Mouse (Mus musculus) urinary bladder, postnatal 0 days (tissue): ENCODE results near the gene Zik1. TPM values are rescaled to one million over a fixed set of nuclear protein-coding genes. Genes with fewer than 3 reads are reported as not detected.

ENCODE experiments used
- polyA plus RNA-seq: library from polyadenylated mRNA; unstranded; fragments of >200 nt; fragmentation: Nextera tagmentation; extraction: Ambion mirVana; gene quantifications from 2 replicates; pipeline ENCODE4 v1.2.1, GENCODE M21; 2015

Zik1 gene
- polyA plus RNA-seq = 1.5 and 1.7 TPM in 2 replicates

DNA sequence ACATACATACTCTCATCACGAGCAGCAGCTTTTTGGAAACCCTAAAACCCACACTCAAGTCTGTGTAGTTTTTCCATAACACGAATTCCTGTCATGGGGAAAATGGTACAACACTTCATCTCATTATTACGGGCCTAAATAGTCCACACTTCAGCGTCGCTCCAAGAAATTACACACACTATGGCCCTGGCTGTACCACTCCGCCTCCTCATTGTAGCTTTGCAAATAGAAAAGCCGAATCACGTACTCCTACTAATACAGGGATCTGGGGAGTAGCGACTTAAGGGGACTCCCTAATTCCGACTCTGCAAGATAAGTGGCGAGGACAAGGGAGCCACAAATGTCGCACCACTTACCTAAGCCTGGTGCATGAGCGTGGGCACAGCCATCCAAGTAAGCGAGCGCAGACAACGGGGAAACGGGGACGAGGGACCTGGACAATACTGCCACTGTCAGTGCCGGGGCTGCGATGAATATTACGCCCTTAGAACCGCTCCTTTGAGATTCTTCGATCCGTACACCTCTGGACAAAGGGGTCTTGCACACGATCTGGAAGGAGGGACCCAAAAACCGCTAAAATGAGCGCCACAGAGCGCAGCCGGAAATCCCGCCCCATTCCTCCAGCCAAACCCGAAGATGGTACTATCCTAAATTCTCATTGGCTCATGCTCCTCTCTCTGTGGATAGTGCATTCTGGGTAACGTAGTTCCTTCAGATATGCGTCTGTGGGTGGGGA lies at the start of gene Zik1:
Gene Zik1, minus strand, starts transcription at position 609 of the 736 bp plus-strand sequence.

DNA sequence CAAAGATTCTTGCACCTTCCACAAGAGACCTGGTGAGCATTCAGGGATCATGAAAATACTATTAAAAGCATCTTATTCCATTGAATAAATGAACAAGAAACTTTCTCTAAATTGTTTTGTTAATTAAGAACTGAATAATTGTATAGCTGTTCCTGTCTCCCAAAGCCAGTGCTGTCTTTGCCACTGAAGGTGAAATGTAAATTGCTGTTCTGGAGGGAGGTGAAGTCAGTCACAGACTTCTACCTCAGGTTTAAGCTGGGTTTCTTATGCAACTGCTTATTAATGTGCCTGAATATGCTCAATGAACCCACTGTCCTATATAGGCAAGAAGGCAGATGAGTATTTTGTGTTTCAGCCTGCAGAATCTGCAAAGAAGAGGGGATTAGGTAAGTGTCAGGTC lies 52.2 kb downstream of the Zik1 start, which contains the start of gene Vmn1r67:
Gene Vmn1r67, plus strand, starts transcription at position 301 of the 400 bp plus-strand sequence.

Other genes starting within 250 kb of the Zik1 start
- not detected in 2 replicates for gene Vmn1r66, start 217.4 kb downstream of the Zik1 start, polyA plus RNA-seq
- not detected in 2 replicates for gene Vmn1r67, start 52.1 kb downstream of the Zik1 start, polyA plus RNA-seq
- gene Vmn1r68, start 63.1 kb upstream of the Zik1 start, polyA plus RNA-seq = not detected in 2 replicates
- gene Vmn1r69, start 118.3 kb upstream of the Zik1 start, polyA plus RNA-seq = not detected in 2 replicates
- not detected in 2 replicates for gene Vmn1r70, start 136.1 kb upstream of the Zik1 start, polyA plus RNA-seq
- gene Nlrp4b, start 192.4 kb upstream of the Zik1 start, polyA plus RNA-seq = not detected in 2 replicates